Mouse (Mus musculus) E14TG2a.4 (cell line): Measurements from ENCODE around the gene Maml3.

Experiments used
- CTCF ChIP-seq: conservative IDR thresholded peaks from 2 replicates; pipeline ENCODE4 v1.5.1; 2014; ENCODE audit warnings: low read length
- POU5F1 ChIP-seq: IDR thresholded peaks from 2 replicates; pipeline ENCODE4 v1.6.1; 2014; ENCODE audit warnings: low read length, borderline replicate concordance

DNA sequence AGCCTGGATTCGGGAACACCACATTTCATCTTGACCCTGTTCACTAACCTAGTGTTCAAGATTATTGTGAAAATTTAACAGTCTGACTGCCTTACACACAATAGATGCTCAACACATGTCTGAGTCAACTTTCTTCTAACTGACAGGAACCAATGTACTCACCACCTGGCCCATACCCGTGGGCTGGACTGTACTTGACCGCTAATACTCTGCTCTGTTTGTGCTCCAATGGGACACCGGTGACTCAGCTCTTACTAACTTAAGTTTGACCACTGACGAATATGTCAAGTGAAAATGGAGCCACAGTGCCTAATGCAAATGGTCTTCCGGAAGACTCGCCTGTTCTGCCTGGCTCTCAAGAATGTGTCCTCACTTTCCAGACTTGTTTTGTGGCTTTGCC is 44.0 kb downstream of the Maml3 start:
- TF ChIP-seq CTCF (no peak), POU5F1 (no peak)
